Mouse (Mus musculus): ENCODE measurements at regions not wholly inside any gene's neighbourhood (a gene's known extent, or its start where the extent isn't known, plus 50 kb on each side); places are given as distances from the start of the nearest gene placed in this dataset.

DNA sequence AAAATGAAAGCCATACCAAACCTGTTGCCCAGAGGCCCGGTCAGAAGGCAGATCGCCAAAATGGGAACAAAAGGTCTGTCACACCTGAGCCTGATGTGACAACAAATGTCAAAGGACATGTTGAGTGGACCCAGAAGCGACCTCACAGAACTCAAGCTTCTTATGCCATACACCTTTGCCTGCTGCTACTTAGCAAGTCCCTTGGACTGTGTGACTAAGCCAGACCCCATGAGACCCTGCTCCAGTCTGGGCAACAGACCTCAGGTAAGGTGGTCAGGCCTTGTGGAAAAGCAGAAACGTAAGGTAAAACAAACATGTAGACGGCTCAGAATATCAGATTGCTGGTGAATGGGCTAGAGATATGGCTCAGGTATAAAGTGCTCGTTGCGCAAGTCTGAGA, 71.8 kb downstream of the Inhbb start:
- H3K36me3 ChIP-seq (ENCODE audit: control insufficient read depth, insufficient read depth, low read length), result no peaks in the 10 kb centered on the region
- no peaks in the 10 kb centered on the region for H3K27me3 ChIP-seq (ENCODE audit: control insufficient read depth, insufficient read depth, low read length)
- no peak overlapping the region for H3K27ac ChIP-seq (replicated peaks; ENCODE audit: insufficient read depth, low read depth, low read length)
- TF ChIP-seq CTCF (IDR thresholded peaks at IDR 0.05; ENCODE audit: low read depth, low read length), result no peak
- no peak for TF ChIP-seq POLR2A (IDR thresholded peaks at IDR 0.05; ENCODE audit: extremely low read depth, insufficient read depth, low read length)
- H3K4me3 ChIP-seq (ENCODE audit: insufficient read depth, low read depth, low read length), result no peak overlapping the region
- no peak for DNase-seq (ENCODE audit: extremely low read depth, low read depth, low spot score)
- WGBS, result 84% methylated on average over 7 of the region's 7 CpGs
- H3K79me2 ChIP-seq (ENCODE audit: control insufficient read depth, insufficient read depth, low read length), result no peaks in the 10 kb centered on the region
- H3K4me1 ChIP-seq (ENCODE audit: control insufficient read depth, insufficient read depth, low read length), result no peaks in the 10 kb centered on the region
- no peak overlapping the region for H3K9ac ChIP-seq (ENCODE audit: low read depth, low read length)

DNA sequence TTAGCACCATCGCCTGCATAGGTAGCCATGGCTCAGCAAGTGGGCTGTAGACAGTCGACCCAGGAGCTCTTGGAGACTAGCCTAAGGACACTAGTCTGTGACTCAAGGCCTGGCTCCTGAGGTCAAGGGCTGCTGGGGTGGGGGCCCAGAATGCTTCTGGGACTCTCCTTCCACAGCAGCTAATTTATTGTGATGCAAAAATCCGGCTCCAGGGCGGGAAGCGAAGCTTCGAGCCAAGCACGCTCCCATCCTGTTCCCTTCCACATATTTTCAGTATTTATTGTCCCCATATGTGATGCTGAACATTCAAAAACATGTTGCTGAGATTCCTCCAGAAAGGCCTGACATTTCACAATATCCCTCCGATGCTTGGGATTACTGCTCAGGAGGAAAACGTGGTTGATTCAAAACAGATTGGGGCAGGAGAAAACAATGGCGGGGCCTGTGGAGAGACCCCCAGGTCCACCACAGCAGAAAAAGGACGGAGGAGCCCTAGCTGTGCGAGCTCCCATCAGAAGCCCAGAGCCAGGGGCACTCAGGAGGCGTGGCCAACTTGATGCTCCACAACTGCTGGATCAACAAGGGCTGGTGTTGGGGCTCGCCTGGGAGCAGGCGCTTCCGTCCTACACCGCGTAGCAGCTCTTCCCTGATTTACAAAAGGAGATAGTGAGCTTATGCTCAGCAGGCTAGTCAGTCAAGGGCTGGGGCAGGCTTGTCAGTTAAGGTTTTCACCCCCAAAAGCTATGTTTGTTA, 73.4 kb downstream of the Inhbb start:
- Histone ChIP-seq H3K4me3 (ENCODE audit: insufficient read depth, low read depth, low read length) (no peak overlapping the region), H3K27me3 (ENCODE audit: control insufficient read depth, insufficient read depth, low read length) (no peaks in the 10 kb centered on the region), H3K9ac (ENCODE audit: low read depth, low read length) (no peak overlapping the region), H3K27ac (replicated peaks; ENCODE audit: insufficient read depth, low read depth, low read length) (no peak overlapping the region), H3K79me2 (ENCODE audit: control insufficient read depth, insufficient read depth, low read length) (no peaks in the 10 kb centered on the region), H3K36me3 (ENCODE audit: control insufficient read depth, insufficient read depth, low read length) (no peaks in the 10 kb centered on the region), H3K4me1 (ENCODE audit: control insufficient read depth, insufficient read depth, low read length) (no peaks in the 10 kb centered on the region)
- DNase-seq (ENCODE audit: extremely low read depth, low read depth, low spot score), result no peak
- WGBS, result 81% methylated on average over 18 of the region's 18 CpGs
- TF ChIP-seq POLR2A (IDR thresholded peaks at IDR 0.05; ENCODE audit: extremely low read depth, insufficient read depth, low read length), result no peak
- TF ChIP-seq CTCF (IDR thresholded peaks at IDR 0.05; ENCODE audit: low read depth, low read length), result no peak

DNA sequence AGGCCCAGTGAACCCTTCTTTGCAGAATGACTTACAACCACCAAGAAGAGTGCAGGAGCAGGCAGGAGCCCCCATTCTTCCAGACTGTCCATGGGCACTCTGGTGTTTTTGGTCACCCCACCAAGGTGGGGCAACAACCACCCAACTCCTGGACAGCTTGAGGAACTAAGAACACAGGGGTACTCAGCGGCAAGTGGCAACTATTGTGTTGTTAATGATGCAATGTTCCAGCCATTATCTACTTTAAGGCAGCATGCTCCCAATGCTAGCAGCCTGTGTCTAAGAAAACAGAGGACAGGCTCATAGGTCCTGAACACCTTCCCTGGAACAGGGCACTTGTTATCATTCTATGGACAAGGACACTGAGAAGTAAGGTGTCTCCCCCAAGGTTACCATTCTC, 74.3 kb downstream of the Inhbb start:
- Histone ChIP-seq H3K27me3 (ENCODE audit: control insufficient read depth, insufficient read depth, low read length) (no peaks in the 10 kb centered on the region), H3K4me1 (ENCODE audit: control insufficient read depth, insufficient read depth, low read length) (no peaks in the 10 kb centered on the region), H3K36me3 (ENCODE audit: control insufficient read depth, insufficient read depth, low read length) (no peaks in the 10 kb centered on the region), H3K79me2 (ENCODE audit: control insufficient read depth, insufficient read depth, low read length) (no peaks in the 10 kb centered on the region), H3K9ac (ENCODE audit: low read depth, low read length) (no peak overlapping the region), H3K4me3 (ENCODE audit: insufficient read depth, low read depth, low read length) (no peak overlapping the region), H3K27ac (replicated peaks; ENCODE audit: insufficient read depth, low read depth, low read length) (no peak overlapping the region)
- 96% methylated on average over 1 of the region's 1 CpGs for WGBS
- TF ChIP-seq POLR2A (IDR thresholded peaks at IDR 0.05; ENCODE audit: extremely low read depth, insufficient read depth, low read length) (no peak), CTCF (IDR thresholded peaks at IDR 0.05; ENCODE audit: low read depth, low read length) (no peak)
- DNase-seq (ENCODE audit: extremely low read depth, low read depth, low spot score), result no peak

GRCm38 (mm10) chr1:119346634-119347155, 75.4 kb downstream of the Inhbb start:
- no peak for DNase-seq (ENCODE audit: extremely low read depth, low read depth, low spot score)
- WGBS, result 68% methylated on average over 5 of the region's 5 CpGs
- H3K4me1 ChIP-seq (ENCODE audit: control insufficient read depth, insufficient read depth, low read length), result no peaks in the 10 kb centered on the region
- no peak overlapping the region for H3K9ac ChIP-seq (ENCODE audit: low read depth, low read length)
- TF ChIP-seq POLR2A (IDR thresholded peaks at IDR 0.05; ENCODE audit: extremely low read depth, insufficient read depth, low read length) (no peak), CTCF (IDR thresholded peaks at IDR 0.05; ENCODE audit: low read depth, low read length) (no peak)
- H3K79me2 ChIP-seq (ENCODE audit: control insufficient read depth, insufficient read depth, low read length), result no peaks in the 10 kb centered on the region
- no peaks in the 10 kb centered on the region for H3K27me3 ChIP-seq (ENCODE audit: control insufficient read depth, insufficient read depth, low read length)
- no peak overlapping the region for H3K4me3 ChIP-seq (ENCODE audit: insufficient read depth, low read depth, low read length)
- H3K36me3 ChIP-seq (ENCODE audit: control insufficient read depth, insufficient read depth, low read length), result no peaks in the 10 kb centered on the region
- no peak overlapping the region for H3K27ac ChIP-seq (replicated peaks; ENCODE audit: insufficient read depth, low read depth, low read length)

DNA sequence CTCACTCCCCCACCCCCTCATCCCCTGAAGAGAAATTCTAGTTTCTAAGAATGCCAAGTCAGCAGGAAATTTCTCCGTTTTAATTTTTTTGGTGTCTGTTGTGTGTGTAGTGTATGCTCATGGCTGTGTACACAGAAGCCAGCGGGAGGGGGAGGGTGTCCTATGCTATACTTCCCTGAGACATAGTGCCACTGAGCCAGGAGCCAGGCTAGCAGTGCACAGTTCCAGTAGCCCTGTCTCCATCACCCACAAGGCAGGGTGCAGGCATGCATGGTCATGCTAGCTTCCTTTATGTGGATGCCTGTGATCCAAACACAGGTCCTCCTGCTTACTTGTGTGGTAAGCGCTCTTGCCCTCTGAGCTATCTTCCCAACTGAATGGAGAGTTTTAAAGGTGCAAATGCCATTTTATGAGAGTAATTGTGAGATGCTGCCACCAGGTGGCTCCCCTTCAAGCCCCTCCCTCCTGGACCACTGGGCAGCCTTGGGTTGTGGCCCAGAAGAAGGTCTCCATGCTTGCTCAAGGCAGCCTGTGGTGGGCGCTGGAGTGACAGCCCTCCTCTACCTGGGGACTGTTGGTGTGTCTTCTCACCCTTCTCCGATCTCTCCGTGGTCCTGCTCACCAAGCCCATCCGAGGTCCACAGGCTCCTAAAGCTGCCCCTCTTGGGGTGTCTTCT, 76.8 kb downstream of the Inhbb start:
- Histone ChIP-seq H3K9ac (ENCODE audit: low read depth, low read length) (no peak overlapping the region), H3K27ac (replicated peaks; ENCODE audit: insufficient read depth, low read depth, low read length) (no peak overlapping the region), H3K27me3 (ENCODE audit: control insufficient read depth, insufficient read depth, low read length) (no peaks in the 10 kb centered on the region), H3K36me3 (ENCODE audit: control insufficient read depth, insufficient read depth, low read length) (no peaks in the 10 kb centered on the region), H3K4me3 (ENCODE audit: insufficient read depth, low read depth, low read length) (no peak overlapping the region), H3K79me2 (ENCODE audit: control insufficient read depth, insufficient read depth, low read length) (no peaks in the 10 kb centered on the region), H3K4me1 (ENCODE audit: control insufficient read depth, insufficient read depth, low read length) (no peaks in the 10 kb centered on the region)
- 67% methylated on average over 7 of the region's 7 CpGs for WGBS
- DNase-seq (ENCODE audit: extremely low read depth, low read depth, low spot score), result no peak
- TF ChIP-seq CTCF (IDR thresholded peaks at IDR 0.05; ENCODE audit: low read depth, low read length) (no peak), POLR2A (IDR thresholded peaks at IDR 0.05; ENCODE audit: extremely low read depth, insufficient read depth, low read length) (no peak)

DNA sequence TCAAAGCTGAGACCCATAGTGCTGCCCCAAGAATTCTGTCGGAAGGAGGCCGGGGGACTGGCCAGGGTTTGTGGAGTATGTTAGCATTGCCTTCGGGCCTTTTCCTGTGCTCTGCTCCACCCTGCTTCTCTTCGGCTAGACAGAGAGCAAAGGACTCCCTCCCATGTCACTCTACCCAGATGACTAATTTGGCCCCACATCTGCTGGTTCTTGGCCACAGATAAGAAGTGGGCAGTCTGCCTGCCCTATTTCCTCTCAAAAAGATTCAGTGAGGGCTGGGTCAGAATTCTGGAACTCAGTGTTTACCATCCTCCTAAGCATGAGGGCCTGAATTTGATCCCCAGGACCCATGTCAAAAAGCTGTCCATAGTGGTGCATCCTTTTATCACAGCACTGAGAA, 78.0 kb downstream of the Inhbb start:
- TF ChIP-seq CTCF (IDR thresholded peaks at IDR 0.05; ENCODE audit: low read depth, low read length) (no peak), POLR2A (IDR thresholded peaks at IDR 0.05; ENCODE audit: extremely low read depth, insufficient read depth, low read length) (no peak)
- WGBS, result 63% methylated on average over 4 of the region's 4 CpGs
- no peak overlapping the region for H3K4me3 ChIP-seq (ENCODE audit: insufficient read depth, low read depth, low read length)
- H3K27me3 ChIP-seq (ENCODE audit: control insufficient read depth, insufficient read depth, low read length), result no peaks in the 10 kb centered on the region
- H3K9ac ChIP-seq (ENCODE audit: low read depth, low read length), result no peak overlapping the region
- no peaks in the 10 kb centered on the region for H3K36me3 ChIP-seq (ENCODE audit: control insufficient read depth, insufficient read depth, low read length)
- H3K4me1 ChIP-seq (ENCODE audit: control insufficient read depth, insufficient read depth, low read length), result no peaks in the 10 kb centered on the region
- H3K27ac ChIP-seq (replicated peaks; ENCODE audit: insufficient read depth, low read depth, low read length), result no peak overlapping the region
- DNase-seq (ENCODE audit: extremely low read depth, low read depth, low spot score), result no peak
- no peaks in the 10 kb centered on the region for H3K79me2 ChIP-seq (ENCODE audit: control insufficient read depth, insufficient read depth, low read length)
